Mouse (Mus musculus) ES-Bruce4 (cell line): ENCODE measurements around the gene Cog5.

Experiments
- EP300 ChIP-seq: IDR thresholded peaks from 2 replicates; pipeline ENCODE4 v1.6.1; 2011; ENCODE audit warnings: low read depth, low read length; ENCODE audit not compliant: insufficient read depth
- POLR2A ChIP-seq: IDR thresholded peaks from one replicate; pipeline ENCODE4 v1.8.1; 2011; ENCODE audit warnings: low read length; ENCODE audit not compliant: insufficient read depth

DNA sequence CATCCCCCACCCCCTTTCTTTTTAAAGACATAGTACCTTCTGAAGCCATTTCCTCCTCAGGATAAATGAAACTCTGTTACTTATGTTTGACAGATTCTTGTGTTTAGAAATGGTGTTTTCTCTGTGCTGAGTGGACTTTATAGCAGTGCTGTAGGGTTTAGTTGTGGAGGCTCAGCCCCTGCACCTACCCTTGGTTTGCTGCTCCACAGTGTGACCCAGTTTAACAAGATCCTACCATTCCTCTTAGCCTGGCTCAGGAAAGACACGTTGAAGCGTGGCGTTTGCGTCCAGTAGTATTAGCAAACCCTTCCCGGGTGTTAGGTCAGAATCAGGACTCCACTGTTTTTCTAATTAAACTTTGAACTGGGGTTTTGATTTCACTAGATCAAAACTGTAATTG lies 241.6 kb downstream of the Cog5 start:
- TF ChIP-seq POLR2A (no peak), EP300 (no peak)
